Comparison of ENCODE assay signal across 24 mouse cellular contexts in genomic region chr13:53024285-53024684, GRCm38 (mm10). TPM values are rescaled to one million over a fixed set of nuclear protein-coding genes. Genes with fewer than 3 reads are reported as not detected.
DNase-seq lines count a peak whose midpoint lies in the region; ATAC-seq lines count a peak whose summit lies in the region.
"Had no signal": no experiment of that assay in that cellular context is flagged by ENCODE, and none has a peak within 500 bp of the region (broad histone marks: within the 10 kb centered on the region; RNA-seq: fewer than 3 reads in every experiment).

No protein-coding gene starts in this region.

- WGBS in neural tube, embryonic 15.5 days: 51% methylated on average over 6 of the region's 6 CpGs

- no peak overlapping the region for H3K27ac ChIP-seq in neural tube, embryonic 15.5 days (replicated peaks)
- H3K27ac ChIP-seq: embryonic facial prominence, embryonic 15.5 days; hindbrain, embryonic 14.5 days; limb, embryonic 13.5 days; liver, embryonic 13.5 days; macrophage; midbrain, embryonic 12.5 days; neural tube, embryonic 13.5 days had no signal

- H3K36me3 ChIP-seq in neural tube, embryonic 15.5 days: no peaks in the 10 kb centered on the region
- H3K36me3 ChIP-seq: embryonic facial prominence, embryonic 15.5 days; limb, embryonic 13.5 days; liver, embryonic 13.5 days; midbrain, embryonic 12.5 days; neural tube, embryonic 13.5 days had no signal

- intact Hi-C loops in heart, postnatal 14 days (cut with DNase I): no loop called here

- H3K4me2 ChIP-seq in neural tube, embryonic 15.5 days: no peak overlapping the region
- H3K4me2 ChIP-seq: embryonic facial prominence, embryonic 15.5 days; hindbrain, embryonic 14.5 days; limb, embryonic 13.5 days; liver, embryonic 13.5 days; midbrain, embryonic 12.5 days; neural tube, embryonic 13.5 days had no signal

- H3K9ac ChIP-seq in neural tube, embryonic 15.5 days (replicated peaks): no peak overlapping the region
- H3K9ac ChIP-seq: embryonic facial prominence, embryonic 15.5 days; forebrain, postnatal 0 days; hindbrain, embryonic 14.5 days; limb, embryonic 13.5 days; liver, embryonic 13.5 days; midbrain, embryonic 12.5 days; neural tube, embryonic 13.5 days had no signal

- no peaks in the 10 kb centered on the region for H3K27me3 ChIP-seq in neural tube, embryonic 15.5 days (replicated peaks)
- H3K27me3 ChIP-seq: embryonic facial prominence, embryonic 15.5 days; limb, embryonic 13.5 days; liver, embryonic 13.5 days; midbrain, embryonic 12.5 days; neural tube, embryonic 13.5 days had no signal

- ATAC-seq in inflammation-experienced regulatory T-cells, adult 6 months: peak; percentile 88
- ATAC-seq in neural tube, embryonic 15.5 days (ENCODE audit: low FRiP score): no peak
- ATAC-seq: forebrain, postnatal 0 days; intestine, embryonic 16.5 days had no signal

- no peaks in the 10 kb centered on the region for H3K9me3 ChIP-seq in neural tube, embryonic 15.5 days (replicated peaks)
- H3K9me3 ChIP-seq: embryonic facial prominence, embryonic 15.5 days; limb, embryonic 13.5 days; liver, embryonic 13.5 days; midbrain, embryonic 12.5 days; neural tube, embryonic 13.5 days had no signal

- H3K4me3 ChIP-seq in neural tube, embryonic 15.5 days (replicated peaks): no peak overlapping the region
- H3K4me3 ChIP-seq: embryonic facial prominence, embryonic 15.5 days; limb, embryonic 13.5 days; liver, embryonic 13.5 days; midbrain, embryonic 12.5 days; neural tube, embryonic 13.5 days had no signal

- DNase-seq in heart, adult 11 months: peak; percentile 30
- no peak for DNase-seq in heart, postnatal 14 days
- DNase-seq in A20 (ENCODE audit: low read depth, low spot score): peak; percentile 78
- peak; percentile 17 for DNase-seq in R1 (ENCODE audit: low read depth, low spot score)
- DNase-seq in testis, postnatal 14 days (ENCODE audit: low spot score): no peak
- DNase-seq in thymus, postnatal 25 days: no peak
- DNase-seq: adrenal gland, postnatal 14 days; cerebellum, adult 9-11 months; forebrain, postnatal 0 days; gastrocnemius, postnatal 36 days; kidney, postnatal 36 days; layer of hippocampus, adult 9-11 months; liver, embryonic 13.5 days; spleen, adult 18-20 months; thymus, postnatal 14 days had no signal

- H3K4me1 ChIP-seq in neural tube, embryonic 15.5 days: no peaks in the 10 kb centered on the region
- H3K4me1 ChIP-seq: embryonic facial prominence, embryonic 15.5 days; limb, embryonic 13.5 days; liver, embryonic 13.5 days; midbrain, embryonic 12.5 days; neural tube, embryonic 13.5 days had no signal

RNA-seq across cellular contexts. Expression of gene Nfil3, which starts 43.4 kb away (rescaled TPM):
- 10 to 100 TPM; 19.6 to 22.7 TPM for total RNA-seq in heart, postnatal 14 days (2021)
- 1 to 10 TPM; 2.7 to 4.1 (median 3.8) TPM for polyA plus RNA-seq in inflammation-experienced regulatory T-cells, adult 6 months (2017; shearing (Covaris generic))
- 43.0 and 45.6 TPM in 2 replicates for polyA plus RNA-seq in neural tube, embryonic 15.5 days (2015; fragmentation: Nextera tagmentation; extraction: Ambion mirVana)

Comparison
In these comparisons a context has a peak if more than half of its experiments do, and no peak if none do; other contexts are left out.
1. DNase-seq: peak in heart, adult 11 months (single experiment), A20 (single experiment) and R1 (single experiment); none in heart, postnatal 14 days (0 of 2), testis, postnatal 14 days (single experiment) and thymus, postnatal 25 days (single experiment).